Mouse (Mus musculus) adrenal gland, postnatal 0 days (tissue): Measurements from ENCODE around the gene Rmdn3. TPM values are rescaled to one million over a fixed set of nuclear protein-coding genes. Genes with fewer than 3 reads are reported as not detected.

Experiments
- polyA plus RNA-seq: library from polyadenylated mRNA; unstranded; fragments of >200 nt; fragmentation: Nextera tagmentation; extraction: Ambion mirVana; gene quantifications from 2 replicates; pipeline ENCODE4 v1.2.1, GENCODE M21; 2015

The Rmdn3 gene
- 20.4 and 34.4 TPM in 2 replicates for polyA plus RNA-seq

GRCm38 (mm10) chr2:119156681-119157572 lies at the start of gene Rmdn3:
Rmdn3 (minus strand) TSS chr2:119157034.

GRCm38 (mm10) chr2:119173991-119174651 lies 17.3 kb upstream of the Rmdn3 start, which contains the start of gene Gm14137:
Gm14137 (plus strand) TSS chr2:119174509.

DNA sequence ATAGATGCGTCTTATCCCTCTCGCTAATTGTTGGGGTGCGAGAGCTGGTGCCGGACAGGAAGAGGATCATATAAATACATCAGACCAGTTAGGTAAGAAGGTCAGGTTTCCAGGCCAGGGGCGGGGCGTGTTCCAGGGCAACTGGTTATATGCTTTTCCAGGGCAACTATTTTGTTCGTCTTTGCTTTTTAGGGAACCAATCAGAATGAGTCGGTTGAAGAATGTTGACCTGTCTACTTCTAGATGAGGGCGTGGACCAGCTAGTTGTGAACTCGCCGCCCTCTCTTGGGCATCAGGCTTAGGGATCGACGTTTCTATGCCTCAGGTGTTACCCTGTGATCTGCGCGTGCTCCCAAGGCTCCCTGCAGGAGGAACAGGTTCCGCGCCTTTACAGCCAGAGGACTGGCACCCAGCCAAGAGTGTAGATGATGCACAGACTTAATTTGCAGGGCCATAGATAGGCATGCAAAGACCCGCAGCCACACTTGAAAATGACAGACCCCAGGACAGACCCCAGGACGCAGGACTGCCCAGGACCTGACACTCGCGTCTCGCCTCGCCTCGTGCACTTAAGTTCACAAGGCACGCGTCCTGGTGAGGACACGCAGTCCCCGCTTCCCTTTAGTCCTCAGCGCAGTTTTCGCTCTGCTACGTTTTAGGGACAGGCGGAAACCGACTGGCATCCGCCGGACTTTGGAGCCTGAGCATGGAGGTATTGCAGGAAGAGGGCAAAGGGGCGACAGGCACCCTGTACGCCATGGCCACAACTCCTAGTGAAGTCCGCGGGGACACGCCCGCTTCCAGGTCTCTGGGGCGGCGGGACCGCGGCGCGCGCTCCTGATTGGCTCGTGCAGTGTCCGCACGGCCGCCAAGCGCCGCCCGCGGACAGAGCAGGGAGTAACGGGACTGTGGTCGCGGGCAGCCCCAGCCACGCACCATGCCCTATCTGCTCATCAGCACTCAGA lies 10.3 kb upstream of the Rmdn3 start, which contains the start of gene Gchfr:
Gchfr (plus strand) TSS at position 873 of the 965 bp plus-strand sequence.

GRCm38 (mm10) chr2:119112438-119113112 lies 44.3 kb downstream of the Rmdn3 start, which contains the start of gene Rad51:
Rad51 (plus strand) TSS chr2:119112793.

Other genes starting within 250 kb of the Rmdn3 start
- gene Chst14, start 230.5 kb downstream of the Rmdn3 start, polyA plus RNA-seq, result 18.6 and 23.9 TPM in 2 replicates
- gene Ccdc32, start 127.6 kb downstream of the Rmdn3 start, polyA plus RNA-seq, result 34.6 and 36.4 TPM in 2 replicates
- gene Rpusd2, start 122.2 kb downstream of the Rmdn3 start, polyA plus RNA-seq, result 1.7 and 1.9 TPM in 2 replicates
- 13.0 and 16.9 TPM in 2 replicates for gene Knl1, start 109.9 kb downstream of the Rmdn3 start, polyA plus RNA-seq
- 8.4 and 12.4 TPM in 2 replicates for gene Rad51, start 44.2 kb downstream of the Rmdn3 start, polyA plus RNA-seq
- 10.2 and 27.5 TPM in 2 replicates for gene Gchfr, start 10.7 kb upstream of the Rmdn3 start, polyA plus RNA-seq
- gene Gm14137, start 17.5 kb upstream of the Rmdn3 start, polyA plus RNA-seq, result 0.08 and 0.13 TPM in 2 replicates
- gene Zfyve19, start 51.6 kb upstream of the Rmdn3 start, polyA plus RNA-seq, result 36.7 and 40.2 TPM in 2 replicates
- gene Dnajc17, start 51.8 kb upstream of the Rmdn3 start, polyA plus RNA-seq, result 14.5 and 16.4 TPM in 2 replicates
- gene Ppp1r14d, start 72.9 kb upstream of the Rmdn3 start, polyA plus RNA-seq, result 0.16 TPM in 1 of 2 replicates, not detected in the other
- 2.1 and 4.0 TPM in 2 replicates for gene Spint1, start 80.3 kb upstream of the Rmdn3 start, polyA plus RNA-seq
- gene Rhov, start 114.2 kb upstream of the Rmdn3 start, polyA plus RNA-seq, result 1.6 and 2.7 TPM in 2 replicates
- gene Vps18, start 131.7 kb upstream of the Rmdn3 start, polyA plus RNA-seq, result 10.4 and 14.2 TPM in 2 replicates
- 2.7 and 4.3 TPM in 2 replicates for gene Dll4, start 168.8 kb upstream of the Rmdn3 start, polyA plus RNA-seq
- 1.6 and 1.9 TPM in 2 replicates for gene Chac1, start 194.2 kb upstream of the Rmdn3 start, polyA plus RNA-seq